Mouse (Mus musculus) urinary bladder, postnatal 4 days (tissue): ENCODE measurements at regions not wholly inside any gene's neighbourhood (a gene's known extent, or its start where the extent isn't known, plus 50 kb on each side); places are given as distances from the start of the nearest gene placed in this dataset.

Experiments
- DNase-seq, 2 experiments: peaks; one replicate each; pipeline ENCODE4 v3.0.0; 2021 to 2022; ENCODE audit warnings: low spot score in 2 of 2

- no peak for DNase-seq
These were observed 67.3 kb upstream of the Map4k3 start for GRCm38 (mm10) chr17:80795453-80796105.

- no peak for DNase-seq
These were observed 64.3 kb upstream of the Map4k3 start for GRCm38 (mm10) chr17:80792605-80793004.

- DNase-seq = no peak
These were observed 61.4 kb upstream of the Map4k3 start for GRCm38 (mm10) chr17:80789706-80790105.

GRCm38 (mm10) chr17:80789000-80789399, 60.7 kb upstream of the Map4k3 start:
- no peak for DNase-seq

- no peak for DNase-seq
These were observed 58.6 kb upstream of the Map4k3 start for GRCm38 (mm10) chr17:80786858-80787257.

- no peak for DNase-seq
These were observed 58.0 kb upstream of the Map4k3 start for GRCm38 (mm10) chr17:80786061-80786851.

- DNase-seq = no peak
These were observed 57.2 kb upstream of the Map4k3 start for GRCm38 (mm10) chr17:80785476-80785875.

- DNase-seq = no peak
These were observed 56.8 kb upstream of the Map4k3 start for GRCm38 (mm10) chr17:80785049-80785448.

GRCm38 (mm10) chr17:80782233-80782632, 53.9 kb upstream of the Map4k3 start:
- no peak for DNase-seq

- DNase-seq = no peak
These were observed 53.3 kb upstream of the Map4k3 start for GRCm38 (mm10) chr17:80781621-80782020.

- DNase-seq = no peak
These were observed 52.0 kb upstream of the Map4k3 start for GRCm38 (mm10) chr17:80780303-80780702.

- DNase-seq = no peak
These were observed 51.5 kb upstream of the Map4k3 start for GRCm38 (mm10) chr17:80779782-80780181.
